Mouse (Mus musculus) liver, embryonic 14.5 days (tissue): ENCODE measurements around the gene Lrrc61. TPM values are rescaled to one million over a fixed set of nuclear protein-coding genes. Genes with fewer than 3 reads are reported as not detected.

Experiments
- ATAC-seq: fragments of 200-750 bp; cut with Nextera tagmentation; 2 replicates; pipeline ENCODE4 v1.8.0; 2017; ENCODE audit warnings: moderate number of reproducible peaks, mild to moderate bottlenecking, moderate library complexity; ENCODE audit not compliant: insufficient read depth
- DNase-seq, 3 experiments: peaks; one replicate each; pipeline ENCODE4 v3.0.0-alpha.2; 2012 to 2013; ENCODE audit warnings: low read depth in 3 of 3, low spot score in 3 of 3
- H3K27ac ChIP-seq: fragments of 300-500 bp; sonication (generic); 2 replicates; pipeline ENCODE4 v1.5.1; 2014; ENCODE audit warnings: moderate library complexity, mild to moderate bottlenecking, control low read depth, inconsistent platforms
- H3K27me3 ChIP-seq: fragments of 300-500 bp; sonication (generic); 2 replicates; pipeline ENCODE4 v1.6.1; 2014; ENCODE audit warnings: mild to moderate bottlenecking, low read length, moderate library complexity; ENCODE audit not compliant: control insufficient read depth, insufficient read depth
- H3K36me3 ChIP-seq: fragments of 300-500 bp; sonication (generic); replicated peaks from 2 replicates; pipeline ENCODE4 v1.6.1; 2014; ENCODE audit warnings: low read depth; ENCODE audit not compliant: control insufficient read depth, insufficient read depth
- H3K4me1 ChIP-seq, 2 experiments: fragments of 200-500 bp in 1 of 2; fragments of 300-500 bp in 1 of 2; sonication (generic) in 1 of 2; replicated peaks; 2 replicates each; pipeline ENCODE4 v1.6.1; 2012 to 2014; ENCODE audit warnings: antibody characterized with exemption in 1 of 2, inconsistent platforms in 1 of 2, low read length in 1 of 2; ENCODE audit not compliant: control insufficient read depth in 2 of 2, insufficient read depth in 2 of 2
- H3K4me2 ChIP-seq: fragments of 300-500 bp; sonication (generic); 2 replicates; pipeline ENCODE4 v1.6.1; 2014; ENCODE audit warnings: low read depth, mild to moderate bottlenecking, control low read depth, moderate library complexity
- H3K4me3 ChIP-seq, 2 experiments: fragments of 200-500 bp in 1 of 2; fragments of 300-500 bp in 1 of 2; sonication (generic) in 1 of 2; 2 replicates each; pipeline ENCODE4 v1.5.1; 2012 to 2014; ENCODE audit warnings: low read depth in 2 of 2, low read length in 2 of 2, mild to moderate bottlenecking in 2 of 2, control low read depth in 1 of 2, inconsistent platforms in 1 of 2, moderate library complexity in 1 of 2; ENCODE audit not compliant: insufficient read depth in 1 of 2
- H3K9ac ChIP-seq: fragments of 300-500 bp; sonication (generic); replicated peaks from 2 replicates; pipeline ENCODE4 v1.6.1; 2014; ENCODE audit warnings: mild to moderate bottlenecking, control low read depth, moderate library complexity
- H3K9me3 ChIP-seq: fragments of 300-500 bp; sonication (generic); 2 replicates; pipeline ENCODE4 v1.6.1; 2016; ENCODE audit warnings: low read length, mixed read lengths; ENCODE audit not compliant: control insufficient read depth
- CTCF ChIP-seq: IDR thresholded peaks from 2 replicates; pipeline ENCODE4 v1.5.1; 2016; ENCODE audit warnings: antibody characterized with exemption, low read depth, control low read depth
- EP300 ChIP-seq: IDR thresholded peaks from 2 replicates; pipeline ENCODE4 v1.6.1; 2016; ENCODE audit warnings: antibody characterized with exemption, low read depth
- WGBS: fragments of 180-500 bp; shearing (Covaris S2); extraction: QIAGEN DNeasy Blood & Tissue Kit; methylation state at CpG from one replicate; pipeline ENCODE4 v1.1.7; 2014; ENCODE audit not compliant: insufficient replicate concordance; 5-methylcytosine and 5-hydroxymethylcytosine counted together
- polyA plus RNA-seq, 2 experiments: library from polyadenylated mRNA; depleted of rRNA in 1 of 2; stranded (reverse) in 1 of 2; unstranded in 1 of 2; fragments of >200 nt; fragmentation: Nextera tagmentation in 1 of 2; extraction: Ambion mirVana in 1 of 2; gene quantifications; 2 replicates each; pipeline versions ENCODE4 v1.2.1 to v1.2.3; 2012 to 2014

Lrrc61 gene
- polyA plus RNA-seq, 2 experiments = 1.7 to 2.8 TPM

DNA sequence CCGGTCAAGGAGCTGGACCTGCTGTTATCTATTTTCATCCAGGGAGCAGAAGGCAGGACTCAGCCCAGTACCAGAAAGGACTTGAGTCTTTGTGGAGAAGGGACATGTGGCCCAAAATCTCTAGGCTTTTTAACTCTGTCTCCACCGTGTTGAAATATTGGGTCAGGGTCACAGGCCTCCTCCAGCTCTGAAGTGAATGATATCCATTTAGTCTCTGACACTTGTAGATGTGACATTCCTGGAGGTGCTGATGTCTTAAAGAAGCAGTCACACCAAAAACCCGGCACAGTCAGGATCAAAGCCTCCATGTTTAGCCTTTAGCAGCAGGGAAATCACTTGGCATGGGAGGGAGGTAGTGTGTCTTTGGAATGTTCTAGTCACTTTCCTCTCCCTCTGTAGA lies 13.9 kb upstream of the Lrrc61 start:
- ATAC-seq (no peak), DNase-seq (no peak)
- H3K27me3 ChIP-seq = no peaks in the 10 kb centered on the region
- TF ChIP-seq EP300 = no peak
- no peak for TF ChIP-seq CTCF
- no peak overlapping the region for H3K4me2 ChIP-seq
- no peaks in the 10 kb centered on the region for H3K4me1 ChIP-seq
- H3K36me3 ChIP-seq = no peaks in the 10 kb centered on the region
- no peaks in the 10 kb centered on the region for H3K9me3 ChIP-seq
- no peak overlapping the region for H3K9ac ChIP-seq
- H3K27ac ChIP-seq = no peak overlapping the region
- WGBS = 53% methylated on average over 3 of the region's 3 CpGs
- no peak overlapping the region for H3K4me3 ChIP-seq

DNA sequence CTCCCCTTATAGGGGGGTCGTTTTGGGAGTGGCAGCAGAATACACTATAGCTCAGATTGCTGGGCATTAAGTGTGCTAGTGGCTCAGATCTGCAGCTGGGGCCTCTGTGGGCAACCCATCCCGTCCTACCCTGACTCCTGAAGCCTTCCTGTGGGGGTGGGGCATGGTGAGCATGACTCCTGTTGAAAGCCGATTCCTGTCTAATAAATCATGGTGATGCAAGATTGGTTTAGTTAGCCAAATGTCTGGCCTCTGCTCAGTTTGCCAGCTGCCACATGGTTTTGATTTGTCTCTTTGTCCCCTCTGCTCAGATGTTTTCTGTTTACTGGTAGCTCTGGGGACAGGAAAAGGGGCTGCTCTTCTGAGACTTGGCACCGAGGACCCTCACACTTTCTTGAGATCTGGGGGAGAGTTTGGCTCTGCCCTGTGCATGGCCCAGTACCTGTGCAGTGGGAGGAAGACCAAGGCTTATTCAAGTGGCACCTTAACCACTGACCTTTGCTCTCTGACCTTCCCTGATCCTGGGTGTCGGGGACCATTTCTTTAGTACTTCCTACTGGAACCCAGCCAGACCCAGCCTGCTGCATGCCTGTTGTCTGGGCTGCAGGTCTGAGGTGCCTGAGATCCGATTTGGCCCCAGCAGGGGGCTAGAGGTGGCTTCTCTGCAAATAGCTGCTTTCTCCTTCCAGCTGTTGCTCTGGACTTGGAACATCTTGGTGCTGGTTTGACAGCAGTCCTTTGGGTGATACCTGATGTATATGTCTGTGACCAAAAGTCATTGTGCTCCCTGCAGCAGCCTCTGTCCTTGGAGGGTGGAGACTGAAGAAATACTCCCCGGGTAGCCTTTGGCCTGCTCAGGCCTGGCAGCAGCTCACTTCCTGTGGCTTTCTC lies 12.8 kb upstream of the Lrrc61 start:
- 21% methylated on average over 7 of the region's 7 CpGs for WGBS
- no peak for TF ChIP-seq EP300
- no peak for TF ChIP-seq CTCF
- Histone ChIP-seq H3K9me3 (no peaks in the 10 kb centered on the region), H3K27ac (no peak overlapping the region), H3K4me1 (no peaks in the 10 kb centered on the region), H3K9ac (no peak overlapping the region), H3K36me3 (no peaks in the 10 kb centered on the region), H3K4me2 (no peak overlapping the region), H3K27me3 (no peaks in the 10 kb centered on the region), H3K4me3 (no peak overlapping the region)
- DNase-seq = no peak
- no peak for ATAC-seq

DNA sequence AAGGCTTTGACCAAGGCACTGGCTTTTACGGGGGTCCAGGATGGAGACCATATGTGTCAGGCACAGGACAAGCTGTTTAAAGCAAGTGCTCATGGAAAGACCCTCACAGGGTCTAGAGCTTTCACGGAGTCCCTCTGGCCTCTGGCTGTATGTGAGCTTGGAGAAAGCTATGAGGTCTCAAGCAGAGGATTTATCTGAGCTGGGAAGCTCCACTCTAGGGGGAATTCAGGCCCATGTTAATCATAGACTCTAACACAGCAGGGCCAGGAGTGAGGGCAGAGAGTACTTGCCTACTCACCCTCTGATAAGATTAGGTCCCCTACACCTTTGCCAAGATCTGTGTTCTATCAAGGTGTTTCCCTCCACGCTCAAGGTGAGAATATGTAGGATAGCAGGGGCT lies 12.0 kb upstream of the Lrrc61 start:
- ATAC-seq (no peak), DNase-seq (no peak)
- Histone ChIP-seq H3K27me3 (no peaks in the 10 kb centered on the region), H3K4me2 (no peak overlapping the region), H3K36me3 (no peaks in the 10 kb centered on the region), H3K27ac (no peak overlapping the region), H3K4me1 (no peaks in the 10 kb centered on the region), H3K4me3 (no peak overlapping the region), H3K9me3 (no peaks in the 10 kb centered on the region), H3K9ac (no peak overlapping the region)
- no peak for TF ChIP-seq CTCF
- WGBS = 54% methylated on average over 3 of the region's 3 CpGs

DNA sequence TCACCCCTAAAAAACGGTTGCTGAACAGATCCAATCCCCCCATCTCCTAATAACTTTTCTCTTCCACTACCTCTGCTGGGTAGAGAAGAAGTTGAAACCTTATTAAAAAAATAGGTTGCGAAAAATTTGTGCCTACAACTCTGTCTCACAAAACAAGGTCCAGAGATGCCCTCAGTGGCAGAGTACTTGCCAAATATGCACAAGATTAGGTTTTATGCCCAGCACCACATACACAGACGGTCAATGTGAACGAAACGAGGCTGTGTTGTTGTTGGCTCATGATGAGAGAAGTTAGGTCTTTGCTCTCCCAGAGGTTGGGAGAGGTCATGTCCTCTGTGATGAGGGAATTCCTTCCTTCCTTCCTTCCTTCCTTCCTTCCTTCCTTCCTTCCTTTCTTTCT lies 9.3 kb upstream of the Lrrc61 start:
- H3K9me3 ChIP-seq = no peaks in the 10 kb centered on the region
- DNase-seq (no peak), ATAC-seq (no peak)
- H3K4me1 ChIP-seq = no peaks in the 10 kb centered on the region
- H3K36me3 ChIP-seq = no peaks in the 10 kb centered on the region
- H3K27me3 ChIP-seq = no peaks in the 10 kb centered on the region
- no peak overlapping the region for H3K9ac ChIP-seq
- TF ChIP-seq EP300 = no peak
- TF ChIP-seq CTCF = no peak
- no peak overlapping the region for H3K4me3 ChIP-seq
- H3K27ac ChIP-seq = no peak overlapping the region
- H3K4me2 ChIP-seq = no peak overlapping the region
- whole genome bisulfite sequencing = 57% methylated on average over 5 of the region's 5 CpGs

DNA sequence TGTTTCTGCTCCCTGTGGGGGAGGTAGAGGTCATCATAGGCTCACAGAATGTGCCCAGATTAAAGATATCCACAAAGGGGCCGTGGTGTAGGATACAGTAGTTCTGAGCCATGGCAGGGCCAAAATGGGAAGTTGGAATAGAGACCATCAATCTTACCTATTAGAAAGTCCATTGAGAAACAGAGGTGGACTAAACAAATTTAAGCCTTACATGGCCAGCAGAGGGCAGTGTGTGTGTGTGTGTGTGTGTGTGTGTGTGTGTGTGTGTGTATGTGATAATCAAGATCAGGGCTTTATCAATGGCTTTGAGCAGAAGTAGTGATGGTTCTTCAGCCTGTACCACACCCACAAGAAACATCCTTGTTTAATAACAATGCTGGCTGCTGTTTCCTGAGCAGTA lies 8.3 kb upstream of the Lrrc61 start:
- Histone ChIP-seq H3K4me2 (no peak overlapping the region), H3K27me3 (no peaks in the 10 kb centered on the region), H3K27ac (no peak overlapping the region), H3K36me3 (no peaks in the 10 kb centered on the region), H3K4me3 (no peak overlapping the region), H3K9me3 (no peaks in the 10 kb centered on the region), H3K9ac (no peak overlapping the region), H3K4me1 (no peaks in the 10 kb centered on the region)
- DNase-seq (peak in 1 of 3 experiments; percentile 16), ATAC-seq (no peak)
- TF ChIP-seq EP300 (no peak), CTCF (peak; percentile 56)
- WGBS = 24% methylated on average over 1 of the region's 1 CpGs
